Mouse (Mus musculus): ENCODE measurements at regions not wholly inside any gene's neighbourhood (a gene's known extent, or its start where the extent isn't known, plus 50 kb on each side); places are given as distances from the start of the nearest gene placed in this dataset.
"Not testable (repeated sequence)": the region's sequence is repeated elsewhere in the genome, so short reads cannot be mapped to it uniquely, and the experiment has no call there.

DNA sequence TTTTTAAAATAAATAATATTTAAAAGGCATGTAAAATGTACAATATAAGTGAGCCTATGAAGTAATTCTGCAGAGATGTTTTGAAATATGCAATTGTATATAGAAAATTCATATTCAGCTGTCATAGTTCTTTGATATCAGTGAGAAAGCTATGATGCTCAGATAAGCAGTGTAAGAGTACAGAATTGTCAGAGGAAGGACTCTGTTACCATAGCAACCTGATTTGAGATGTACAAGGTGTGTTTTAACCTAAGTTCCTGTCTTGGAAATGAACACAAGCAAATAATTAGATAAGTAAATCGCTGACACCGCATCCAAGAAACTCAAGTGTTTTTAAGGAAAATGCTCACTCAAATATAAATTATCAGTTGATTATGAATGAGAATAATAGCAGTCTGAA, 271.8 kb downstream of the Gabrg2 start:
- DNase-seq (ENCODE audit: low spot score in 2 of 2): no peak

GRCm38 (mm10) chr11:41716616-41717015, 284.0 kb downstream of the Gabrg2 start:
- no peak for DNase-seq (ENCODE audit: low spot score in 2 of 2)

GRCm38 (mm10) chr11:41690682-41691081, 310.0 kb downstream of the Gabrg2 start:
- no peak for DNase-seq (ENCODE audit: low spot score in 2 of 2)

DNA sequence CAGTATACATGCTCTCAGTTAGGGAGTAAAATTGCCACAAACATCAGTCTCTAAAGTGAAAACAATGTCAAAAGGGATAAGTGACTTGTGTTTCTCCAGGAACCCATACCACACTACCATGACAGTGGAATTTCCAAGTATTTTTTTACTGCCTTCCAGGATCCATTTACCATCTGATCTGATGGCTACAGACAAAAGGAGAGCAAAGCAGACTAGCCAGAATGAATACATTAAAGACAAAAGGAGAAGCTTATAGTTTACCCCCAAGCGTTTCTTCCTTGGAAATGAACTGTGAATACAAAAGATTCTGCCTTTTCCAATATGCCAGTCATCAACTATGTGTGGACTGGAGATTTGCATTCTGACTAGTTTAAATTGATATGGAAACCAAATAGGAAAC, 317.7 kb downstream of the Gabrg2 start:
- no peak for DNase-seq (ENCODE audit: low spot score in 2 of 2)

- no peak for DNase-seq (ENCODE audit: low spot score in 2 of 2)
Measured at GRCm38 (mm10) chr11:41652566-41652965, 348.1 kb downstream of the Gabrg2 start.

DNA sequence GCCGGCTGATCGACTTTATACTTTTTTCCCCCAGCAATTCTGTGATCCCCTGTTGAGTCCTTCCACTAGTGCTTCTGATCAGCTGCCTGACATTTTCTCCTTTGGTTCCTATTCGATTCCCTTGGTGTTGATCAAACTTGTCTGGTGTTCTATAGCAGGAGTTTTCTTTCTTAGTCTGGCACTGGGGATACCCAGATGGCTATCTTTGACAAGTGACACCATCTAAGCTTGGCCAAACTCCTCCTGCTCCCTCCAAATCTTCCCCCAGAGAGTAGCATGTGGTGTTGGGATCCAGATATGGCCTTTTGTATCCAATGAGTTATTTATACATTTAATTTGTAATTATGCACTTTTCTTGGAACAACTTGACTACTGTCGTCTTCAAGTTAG, 355.2 kb downstream of the Gabrg2 start:
- no peak for DNase-seq (ENCODE audit: low spot score in 2 of 2)

GRCm38 (mm10) chr11:41644725-41645501, 355.7 kb downstream of the Gabrg2 start:
- no peak for DNase-seq (ENCODE audit: low spot score in 2 of 2)

- DNase-seq (ENCODE audit: low spot score in 2 of 2): no peak
Measured at GRCm38 (mm10) chr11:41644083-41644482, 356.6 kb downstream of the Gabrg2 start.

- no peak for DNase-seq (ENCODE audit: low spot score in 2 of 2)
Measured at GRCm38 (mm10) chr11:41599006-41599405, 401.7 kb downstream of the Gabrg2 start.

DNA sequence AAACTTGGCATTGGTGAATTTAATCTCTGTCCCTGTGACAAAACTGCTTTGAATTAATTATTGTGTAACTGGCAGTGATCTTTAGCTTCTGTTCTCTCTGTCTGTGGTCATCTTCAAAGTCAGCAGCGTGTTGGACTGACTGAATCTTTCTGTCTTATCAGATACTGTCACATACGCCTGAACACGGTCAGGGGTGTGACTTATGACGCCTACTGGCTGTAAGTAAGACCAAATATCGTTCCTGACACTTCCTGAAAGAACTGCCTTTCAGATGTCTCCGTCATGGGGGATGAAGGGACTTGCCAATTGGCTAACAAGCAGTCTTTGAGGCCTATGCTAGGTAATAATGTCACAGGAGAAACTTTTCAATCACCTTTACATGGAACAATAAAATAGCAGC, 402.2 kb downstream of the Gabrg2 start:
- peak in 1 of 2 experiments; percentile 9 for DNase-seq (ENCODE audit: low spot score in 2 of 2)

- DNase-seq (ENCODE audit: low spot score in 2 of 2): not testable (repeated sequence)
Measured at GRCm38 (mm10) chr11:41591426-41591825, 409.2 kb downstream of the Gabrg2 start.
